ENCODE assay signal across 13 mouse cellular contexts in the genomic region with DNA sequence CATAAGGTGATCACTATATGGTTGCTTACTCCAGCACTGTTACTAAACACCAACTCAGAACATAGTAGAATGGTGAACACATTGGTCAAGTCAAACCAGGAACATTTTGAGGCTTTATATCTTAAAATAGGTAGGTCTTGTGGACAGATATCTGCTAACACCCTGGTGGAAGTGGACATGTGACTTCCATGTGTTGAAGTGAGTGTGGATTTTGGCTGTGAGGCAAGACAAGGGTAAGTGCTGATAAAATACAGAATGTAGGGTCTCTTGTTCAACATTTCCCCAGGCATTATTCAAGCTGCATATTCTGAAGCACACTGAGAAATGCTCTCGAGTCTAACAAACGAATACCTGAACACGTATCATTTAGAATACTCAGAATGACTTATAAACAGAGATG.
"Had no signal": no experiment of that assay in that cellular context is flagged by ENCODE, and none has a peak within 500 bp of the region (broad histone marks: within the 10 kb centered on the region; RNA-seq: fewer than 3 reads in every experiment).

No protein-coding gene starts in this region.

- H3K27me3 ChIP-seq: limb, embryonic 13.5 days; neural tube, embryonic 15.5 days had no signal

- H3K4me1 ChIP-seq: kidney, embryonic 15.5 days; limb, embryonic 13.5 days; midbrain, embryonic 10.5 days; neural tube, embryonic 15.5 days had no signal

- H3K9ac ChIP-seq: kidney, embryonic 15.5 days; limb, embryonic 13.5 days; liver, embryonic 14.5 days; neural tube, embryonic 15.5 days had no signal

- DNase-seq: kidney, postnatal 14 days; left cerebral cortex, postnatal 4 days; lung, adult 2 months; lung, postnatal 36 days; right cerebral cortex, adult 18-20 months; right cerebral cortex, postnatal 25 days had no signal

- H3K4me3 ChIP-seq: kidney, embryonic 15.5 days; limb, embryonic 13.5 days; midbrain, embryonic 10.5 days; myocyte; neural tube, embryonic 15.5 days had no signal

- H3K36me3 ChIP-seq: kidney, embryonic 15.5 days; limb, embryonic 13.5 days; midbrain, embryonic 10.5 days; neural tube, embryonic 15.5 days had no signal

- H3K4me2 ChIP-seq: kidney, embryonic 15.5 days; limb, embryonic 13.5 days; neural tube, embryonic 15.5 days had no signal

- ATAC-seq: lung, postnatal 0 days had no signal

- H3K27ac ChIP-seq: kidney, embryonic 15.5 days; limb, embryonic 13.5 days; liver, embryonic 14.5 days; midbrain, embryonic 10.5 days; neural tube, embryonic 15.5 days had no signal

- H3K9me3 ChIP-seq: kidney, embryonic 15.5 days; limb, embryonic 13.5 days; midbrain, embryonic 10.5 days; neural tube, embryonic 15.5 days had no signal
